ENCODE assay signal across 9 mouse cellular contexts in genomic region chr12:28699656-28700055, GRCm38 (mm10). TPM values are rescaled to one million over a fixed set of nuclear protein-coding genes. Genes with fewer than 3 reads are reported as not detected.
DNase-seq lines count a peak whose midpoint lies in the region; ATAC-seq and TF ChIP-seq lines count a peak whose summit lies in the region.
"Had no signal": no experiment of that assay in that cellular context is flagged by ENCODE, and none has a peak within 500 bp of the region (broad histone marks: within the 10 kb centered on the region; RNA-seq: fewer than 3 reads in every experiment).

No protein-coding gene starts in this region.

- H3K4me1 ChIP-seq in midbrain, postnatal 0 days (ENCODE audit: insufficient read depth, low read length), result peaks cover 9% of the 10 kb centered on the region

- peak; percentile 45 for ATAC-seq in inflammation-experienced regulatory T-cells, adult 6 months
- peak; percentile 67 for ATAC-seq in midbrain, postnatal 0 days (ENCODE audit: low FRiP score)

- H3K27me3 ChIP-seq in midbrain, postnatal 0 days (ENCODE audit: insufficient read depth, low read length), result no peaks in the 10 kb centered on the region

- H3K4me2 ChIP-seq in midbrain, postnatal 0 days (ENCODE audit: low read depth, low read length, poor library complexity, severe bottlenecking), result no peak overlapping the region

- WGBS in midbrain, postnatal 0 days, result 5% methylated on average over 6 of the region's 6 CpGs

- H3K9ac ChIP-seq in midbrain, postnatal 0 days (replicated peaks; ENCODE audit: low read length, poor library complexity, severe bottlenecking), result no peak overlapping the region

- TF ChIP-seq CTCF in midbrain, postnatal 0 days (IDR thresholded peaks at IDR 0.05), result peak; percentile 99

- no peaks in the 10 kb centered on the region for H3K9me3 ChIP-seq in midbrain, postnatal 0 days (ENCODE audit: low read length)

- H3K27ac ChIP-seq in midbrain, postnatal 0 days (ENCODE audit: low read depth, low read length), result peak overlapping the region; percentile 86

- peak; percentile 73 for DNase-seq in urinary bladder, postnatal 14 days (ENCODE audit: low spot score)
- no peak for DNase-seq in urinary bladder, adult 2 months (ENCODE audit: low spot score)
- peak; percentile 75 to 87 for DNase-seq in cerebellum, postnatal 36 days
- DNase-seq in gastrocnemius, adult 8-10 months (ENCODE audit: low spot score in 2 of 2), result peak; percentile 37 to 40
- DNase-seq in left cerebral cortex, postnatal 4 days, result peak; percentile 76
- peak; percentile 88 for DNase-seq in midbrain, postnatal 0 days (ENCODE audit: low spot score)
- peak; percentile 25 to 52 for DNase-seq in spleen, postnatal 14 days (ENCODE audit: low spot score in 2 of 2)

- H3K4me3 ChIP-seq in midbrain, postnatal 0 days (ENCODE audit: low read depth, low read length), result no peak overlapping the region
- H3K4me3 ChIP-seq: erythroblast, embryonic 14.5 days had no signal

- H3K36me3 ChIP-seq in midbrain, postnatal 0 days (ENCODE audit: insufficient read depth, low read length), result peaks cover 13% of the 10 kb centered on the region; the same call in 1 of the 2 replicates

- intact Hi-C loops in left cerebral cortex, postnatal 4 days (cut with DNase I), result loop anchor here (10.0 kb wide), 5 partner anchors 135 to 835 kb away; no protein-coding TSS in a partner anchor

RNA-seq across cellular contexts. Expression of gene Adi1, which starts 24.6 kb away (rescaled TPM):
- 56.3 and 57.6 TPM in 2 replicates for polyA plus RNA-seq in urinary bladder, adult 2 months (2012; rRNA removed)
- 100 to 1,000 TPM in 2 of 4 experiments, 10 to 100 TPM in 2; 81.5 to 137 (median 98.1) TPM for total RNA-seq in gastrocnemius, adult 8-10 months (2022)
- polyA plus RNA-seq in inflammation-experienced regulatory T-cells, adult 6 months (2017; shearing (Covaris generic)), result 10 to 100 TPM; 25.7 to 49.9 (median 41.5) TPM
- total RNA-seq in left cerebral cortex, postnatal 4 days (2021), result 10 to 100 TPM; 10.8 to 12.5 TPM
- total RNA-seq in midbrain, postnatal 0 days (2014; rRNA removed), result 6.4 and 8.8 TPM in 2 replicates
- polyA plus RNA-seq in midbrain, postnatal 0 days (2015; fragmentation: Nextera tagmentation; extraction: Ambion mirVana), result 23.4 and 23.6 TPM in 2 replicates

RNA-seq across cellular contexts. Expression of gene Rnaseh1, which starts 50.3 kb away (rescaled TPM):
- 16.9 and 25.3 TPM in 2 replicates for polyA plus RNA-seq in urinary bladder, adult 2 months (2012; rRNA removed)
- 1 to 10 TPM; 5.1 to 8.7 (median 7.2) TPM for total RNA-seq in gastrocnemius, adult 8-10 months (2022)
- 10 to 100 TPM; 21.7 to 32.7 (median 28.9) TPM for polyA plus RNA-seq in inflammation-experienced regulatory T-cells, adult 6 months (2017; shearing (Covaris generic))
- total RNA-seq in left cerebral cortex, postnatal 4 days (2021), result 10 to 100 TPM; 15.4 to 15.5 TPM
- total RNA-seq in midbrain, postnatal 0 days (2014; rRNA removed), result 7.7 and 9.8 TPM in 2 replicates
- polyA plus RNA-seq in midbrain, postnatal 0 days (2015; fragmentation: Nextera tagmentation; extraction: Ambion mirVana), result 12.6 and 14.5 TPM in 2 replicates

RNA-seq across cellular contexts. Expression of gene Trappc12, which starts 50.6 kb away (rescaled TPM):
- 37.5 and 41.7 TPM in 2 replicates for polyA plus RNA-seq in urinary bladder, adult 2 months (2012; rRNA removed)
- total RNA-seq in gastrocnemius, adult 8-10 months (2022), result 10 to 100 TPM; 17.1 to 18.7 (median 18.0) TPM
- 10 to 100 TPM; 31.7 to 58.8 (median 40.1) TPM for polyA plus RNA-seq in inflammation-experienced regulatory T-cells, adult 6 months (2017; shearing (Covaris generic))
- total RNA-seq in left cerebral cortex, postnatal 4 days (2021), result 10 to 100 TPM; 40.8 to 41.8 TPM
- 53.2 and 54.4 TPM in 2 replicates for total RNA-seq in midbrain, postnatal 0 days (2014; rRNA removed)
- polyA plus RNA-seq in midbrain, postnatal 0 days (2015; fragmentation: Nextera tagmentation; extraction: Ambion mirVana), result 37.9 and 38.8 TPM in 2 replicates

RNA-seq across cellular contexts. Expression of gene Eipr1, which starts 51.9 kb away (rescaled TPM):
- polyA plus RNA-seq in urinary bladder, adult 2 months (2012; rRNA removed), result 15.2 and 16.9 TPM in 2 replicates
- total RNA-seq in gastrocnemius, adult 8-10 months (2022), result 1 to 10 TPM; 6.5 to 8.3 (median 7.5) TPM
- polyA plus RNA-seq in inflammation-experienced regulatory T-cells, adult 6 months (2017; shearing (Covaris generic)), result 10 to 100 TPM; 27.4 to 36.6 (median 33.7) TPM
- 10 to 100 TPM; 46.2 to 49.9 TPM for total RNA-seq in left cerebral cortex, postnatal 4 days (2021)
- 57.4 and 62.2 TPM in 2 replicates for total RNA-seq in midbrain, postnatal 0 days (2014; rRNA removed)
- 59.6 and 66.4 TPM in 2 replicates for polyA plus RNA-seq in midbrain, postnatal 0 days (2015; fragmentation: Nextera tagmentation; extraction: Ambion mirVana)
